Mouse (Mus musculus): ENCODE measurements at regions not wholly inside any gene's neighbourhood (a gene's known extent, or its start where the extent isn't known, plus 50 kb on each side); places are given as distances from the start of the nearest gene placed in this dataset.

DNA sequence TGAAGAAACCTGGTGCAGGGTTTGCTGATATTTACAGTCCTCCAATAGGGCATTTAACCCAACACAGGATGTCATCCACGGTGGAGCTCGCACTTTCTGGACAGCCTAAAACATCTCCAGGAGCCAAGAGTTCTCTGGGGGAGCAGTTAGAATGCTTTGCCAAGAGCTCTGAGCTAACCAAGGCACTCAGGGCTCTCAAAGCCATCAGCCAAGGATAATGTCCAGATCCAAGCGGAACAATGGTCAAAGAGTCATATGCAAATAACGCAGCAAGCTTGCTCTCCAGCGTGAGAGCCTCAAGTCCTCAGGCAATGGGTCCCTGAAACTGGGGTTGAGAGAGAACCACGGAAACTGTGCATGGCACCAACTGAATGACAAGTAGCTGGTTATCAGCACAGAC is 96.8 kb upstream of the Rpl34 start:
- TF ChIP-seq E2F4 (IDR thresholded peaks at IDR 0.05; ENCODE audit: insufficient read depth) (no peak), TCF12 (IDR thresholded peaks at IDR 0.05; ENCODE audit: insufficient read depth, poor library complexity, severe bottlenecking) (no peak), USF1 (IDR thresholded peaks at IDR 0.05; ENCODE audit: low read depth) (no peak)

All from myocyte (in vitro differentiated cells).